Mouse (Mus musculus) C2C12 (cell line): ENCODE results near the gene Sec23b.

Experiments used
- CEBPB ChIP-seq: IDR thresholded peaks from one replicate; pipeline ENCODE4 v1.6.1; 2011; ENCODE audit warnings: low read depth, mild to moderate bottlenecking, control low read depth, moderate library complexity
- CTCF ChIP-seq: IDR thresholded peaks from one replicate; pipeline ENCODE4 v1.5.1; 2011; ENCODE audit not compliant: control insufficient read depth, insufficient read depth, insufficient read length
- MAX ChIP-seq: IDR thresholded peaks from one replicate; pipeline ENCODE4 v1.6.1; 2011; ENCODE audit warnings: mild to moderate bottlenecking, control low read depth
- MYOD1 ChIP-seq: IDR thresholded peaks from one replicate; pipeline ENCODE4 v1.6.1; 2011; ENCODE audit warnings: low read depth; ENCODE audit not compliant: control insufficient read depth, insufficient read length
- MYOG ChIP-seq: IDR thresholded peaks from one replicate; pipeline ENCODE4 v1.6.1; 2011; ENCODE audit not compliant: control insufficient read depth, insufficient read length; ENCODE audit errors: extremely low read depth
- USF1 ChIP-seq: IDR thresholded peaks from one replicate; pipeline ENCODE4 v1.6.1; 2011; ENCODE audit warnings: low read depth, mild to moderate bottlenecking, control low read depth, moderate library complexity

DNA sequence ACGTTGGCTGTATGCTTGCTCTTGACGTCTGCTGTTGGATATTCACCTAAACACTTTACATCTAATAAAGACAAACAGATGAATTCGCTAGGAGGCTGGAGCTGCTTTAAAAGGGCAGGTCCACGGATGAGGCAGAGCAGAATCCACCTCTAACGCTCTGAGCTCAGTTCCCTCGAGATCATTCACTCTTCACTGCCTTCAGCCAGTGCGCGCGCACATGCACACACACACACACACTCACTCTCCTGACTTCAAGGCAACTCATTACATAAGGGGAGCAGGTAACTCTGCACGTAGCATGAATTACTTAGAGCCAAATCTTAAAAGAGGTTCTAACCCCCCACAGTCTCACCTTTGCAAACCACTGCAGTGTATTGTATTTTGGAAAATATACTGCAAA lies 30.2 kb upstream of the Sec23b start:
- TF ChIP-seq CTCF, result no peak
- TF ChIP-seq MAX, result no peak
- no peak for TF ChIP-seq USF1
- no peak for TF ChIP-seq MYOD1
- no peak for TF ChIP-seq CEBPB
- no peak for TF ChIP-seq MYOG
